Mouse (Mus musculus) embryonic fibroblast, embryonic 13.5 days (primary cell): ENCODE results near the gene Gas7.
A peak's percentile ranks its signal among the peaks of the same experiment; 100 is the strongest.

Experiments used
- CTCF ChIP-seq: IDR thresholded peaks from 2 replicates; pipeline ENCODE4 v1.5.1; 2011; ENCODE audit warnings: mild to moderate bottlenecking, control low read depth, low read length, moderate library complexity, borderline replicate concordance; ENCODE audit not compliant: insufficient read depth
- POLR2A ChIP-seq: IDR thresholded peaks from 2 replicates; pipeline ENCODE4 v1.6.1; 2011; ENCODE audit warnings: low read depth, mild to moderate bottlenecking, control low read depth, low read length, moderate library complexity

- TF ChIP-seq CTCF (peak; percentile 69; the same call in 1 of the 2 replicates), POLR2A (no peak)
Observed at GRCm38 (mm10) chr11:67652194-67652892, 197.1 kb downstream of the Gas7 start.
